Mouse (Mus musculus): ENCODE data around the gene Foxj1. TPM values are rescaled to one million over a fixed set of nuclear protein-coding genes. Genes with fewer than 3 reads are reported as not detected.

The Foxj1 gene
- total RNA-seq, 2 experiments from 2014 or later = 4.2 to 4.4 TPM

- no peak for TF ChIP-seq CTCF (IDR thresholded peaks at IDR 0.05)
- H3K27ac ChIP-seq = no peak overlapping the region
- no peak overlapping the region for H3K4me3 ChIP-seq
- intact Hi-C loops (cut with DNase I) = loop anchor here (1.0 kb wide), 1 partner anchor 67 kb away; no protein-coding TSS in a partner anchor
- peak in 1 of 2 experiments; percentile 5 for DNase-seq (ENCODE audit: extremely low spot score in 1 of 2, low spot score in 2 of 2)
Observed at GRCm38 (mm10) chr11:116293538-116294137, 41.6 kb downstream of the Foxj1 start.

- no peak for TF ChIP-seq CTCF (IDR thresholded peaks at IDR 0.05)
- H3K27ac ChIP-seq = no peak overlapping the region
- no peak overlapping the region for H3K4me3 ChIP-seq
- intact Hi-C loops (cut with DNase I) = no loop called here
- no peak for DNase-seq (ENCODE audit: extremely low spot score in 1 of 2, low spot score in 2 of 2)
Observed at GRCm38 (mm10) chr11:116292401-116292800, 42.8 kb downstream of the Foxj1 start.

- no peak for TF ChIP-seq CTCF (IDR thresholded peaks at IDR 0.05)
- intact Hi-C loops (cut with DNase I) = no loop called here
- H3K27ac ChIP-seq = no peak overlapping the region
- no peak for DNase-seq (ENCODE audit: extremely low spot score in 1 of 2, low spot score in 2 of 2)
- no peak overlapping the region for H3K4me3 ChIP-seq
Observed at GRCm38 (mm10) chr11:116290556-116290955, 44.6 kb downstream of the Foxj1 start.

GRCm38 (mm10) chr11:116287351-116287750 lies 47.8 kb downstream of the Foxj1 start:
- intact Hi-C loops (cut with DNase I) = no loop called here
- Histone ChIP-seq H3K4me3 (no peak overlapping the region), H3K27ac (no peak overlapping the region)
- TF ChIP-seq CTCF (IDR thresholded peaks at IDR 0.05) = no peak; the same call in 1 of the 2 replicates
- DNase-seq (ENCODE audit: extremely low spot score in 1 of 2, low spot score in 2 of 2) = peak in 1 of 2 experiments; percentile 6

GRCm38 (mm10) chr11:116285770-116286191 lies 49.4 kb downstream of the Foxj1 start:
- H3K27ac ChIP-seq = no peak overlapping the region

GRCm38 (mm10) chr11:116283982-116284381 lies 51.2 kb downstream of the Foxj1 start:
- no peak for DNase-seq (ENCODE audit: extremely low spot score in 1 of 2, low spot score in 2 of 2)
- intact Hi-C loops (cut with DNase I) = no loop called here
- Histone ChIP-seq H3K27ac (no peak overlapping the region), H3K4me3 (no peak overlapping the region)
- TF ChIP-seq CTCF (IDR thresholded peaks at IDR 0.05) = no peak

More at GRCm38 (mm10) chr11:116285770-116286191, 49.4 kb downstream of the Foxj1 start:
- no peak overlapping the region for H3K4me3 ChIP-seq
- intact Hi-C loops (cut with DNase I) = no loop called here
- DNase-seq (ENCODE audit: extremely low spot score in 1 of 2, low spot score in 2 of 2) = no peak
- no peak for TF ChIP-seq CTCF (IDR thresholded peaks at IDR 0.05)

- Histone ChIP-seq H3K4me3 (no peak overlapping the region), H3K27ac (no peak overlapping the region)
- intact Hi-C loops (cut with DNase I) = no loop called here
- no peak for DNase-seq (ENCODE audit: extremely low spot score in 1 of 2, low spot score in 2 of 2)
- TF ChIP-seq CTCF (IDR thresholded peaks at IDR 0.05) = no peak
Observed at GRCm38 (mm10) chr11:116282912-116283521, 52.2 kb downstream of the Foxj1 start.

- no peak for DNase-seq (ENCODE audit: extremely low spot score in 1 of 2, low spot score in 2 of 2)
- no peak overlapping the region for H3K4me3 ChIP-seq
- no peak for TF ChIP-seq CTCF (IDR thresholded peaks at IDR 0.05)
- H3K27ac ChIP-seq = no peak overlapping the region
- intact Hi-C loops (cut with DNase I) = no loop called here
Observed at GRCm38 (mm10) chr11:116282089-116282488, 53.1 kb downstream of the Foxj1 start.

GRCm38 (mm10) chr11:116281671-116282070 lies 53.5 kb downstream of the Foxj1 start:
- intact Hi-C loops (cut with DNase I) = no loop called here
- TF ChIP-seq CTCF (IDR thresholded peaks at IDR 0.05) = no peak
- DNase-seq (ENCODE audit: extremely low spot score in 1 of 2, low spot score in 2 of 2) = no peak
- Histone ChIP-seq H3K27ac (no peak overlapping the region), H3K4me3 (no peak overlapping the region)

- no peak for TF ChIP-seq CTCF (IDR thresholded peaks at IDR 0.05)
- no peak within 1 kb of the TSS for H3K4me3 ChIP-seq
- DNase-seq (ENCODE audit: extremely low spot score in 1 of 2, low spot score in 2 of 2) = no peak
- H3K27ac ChIP-seq = no peak within 1 kb of the TSS
- intact Hi-C loops (cut with DNase I) = no loop called here
Observed at GRCm38 (mm10) chr11:116280751-116281663, 54.2 kb downstream of the Foxj1 start, which contains the start of gene Galr2. Gene Galr2, plus strand, starts transcription at chr11:116280939.

Other genes starting within 250 kb of the Foxj1 start
- 100 to 1,000 TPM; 387 to 414 TPM for gene Wbp2, start 248.4 kb downstream of the Foxj1 start, total RNA-seq (2021)
- gene Trim47, start 208.2 kb downstream of the Foxj1 start, total RNA-seq (2021) = 1 to 10 TPM; 5.2 to 8.0 TPM
- 1 to 10 TPM; 7.6 to 9.1 TPM for gene Trim65, start 204.3 kb downstream of the Foxj1 start, total RNA-seq (2021)
- 10 to 100 TPM; 59.4 to 66.8 TPM for gene Mrpl38, start 196.5 kb downstream of the Foxj1 start, total RNA-seq (2021)
- 10 to 100 TPM; 85.5 to 87.1 TPM for gene Fbf1, start 167.2 kb downstream of the Foxj1 start, total RNA-seq (2021)
- 10 to 100 TPM; 37.2 to 40.0 TPM for gene Ten1, start 136.5 kb downstream of the Foxj1 start, total RNA-seq (2021)
- gene Acox1, start 136.4 kb downstream of the Foxj1 start, total RNA-seq (2021) = 100 to 1,000 TPM; 112 to 119 TPM
- gene Evpl, start 97.3 kb downstream of the Foxj1 start, total RNA-seq (2021) = 1 to 10 TPM; 1.4 to 1.5 TPM
- 10 to 100 TPM; 70.5 to 75.4 TPM for gene Srp68, start 61.2 kb downstream of the Foxj1 start, total RNA-seq (2021)
- gene Galr2, start 54.5 kb downstream of the Foxj1 start, total RNA-seq (2021) = not detected
- 10 to 100 TPM; 89.8 to 98.5 TPM for gene Exoc7, start 28.2 kb downstream of the Foxj1 start, total RNA-seq (2021)
- gene Rnf157, start 77.6 kb upstream of the Foxj1 start, total RNA-seq (2021) = 100 to 1,000 TPM; 256 to 285 TPM
- 10 to 100 TPM; 27.2 to 28.0 TPM for gene Ubald2, start 98.7 kb upstream of the Foxj1 start, total RNA-seq (2021)
- under 1 TPM in 1 of 2 experiments, not detected in 1; 0.16 TPM for gene Qrich2, start 130.8 kb upstream of the Foxj1 start, total RNA-seq (2021)
- 10 to 100 TPM; 78.3 to 85.6 TPM for gene Prpsap1, start 158.8 kb upstream of the Foxj1 start, total RNA-seq (2021)
- 1 to 10 TPM; 6.1 to 6.8 TPM for gene Sphk1, start 195.5 kb upstream of the Foxj1 start, total RNA-seq (2021)
- 100 to 1,000 TPM; 123 to 125 TPM for gene Ube2o, start 246.0 kb upstream of the Foxj1 start, total RNA-seq (2021)

All from left cerebral cortex, adult 2 months (tissue).